Mouse (Mus musculus) E14TG2a.4 (cell line): ENCODE results near the gene Kif16b.

Experiments used
- H3K27me3 ChIP-seq: 2 replicates; pipeline ENCODE4 v1.6.1; 2014; ENCODE audit warnings: low read length, control low read depth; ENCODE audit not compliant: insufficient read depth
- H3K36me3 ChIP-seq: 2 replicates; pipeline ENCODE4 v1.6.1; 2014; ENCODE audit warnings: low read length, control low read depth; ENCODE audit not compliant: insufficient read depth
- H3K4me1 ChIP-seq: replicated peaks from 2 replicates; pipeline ENCODE4 v1.6.1; 2014; ENCODE audit warnings: low read depth, low read length, control low read depth
- H3K4me3 ChIP-seq: replicated peaks from 2 replicates; pipeline ENCODE4 v1.5.1; 2014; ENCODE audit warnings: mild to moderate bottlenecking, low read length
- H3K9me3 ChIP-seq: 2 replicates; pipeline ENCODE4 v1.6.1; 2014; ENCODE audit warnings: low read length, control low read depth
- CTCF ChIP-seq: conservative IDR thresholded peaks from 2 replicates; pipeline ENCODE4 v1.5.1; 2014; ENCODE audit warnings: low read length
- NANOG ChIP-seq: IDR thresholded peaks from 2 replicates; pipeline ENCODE4 v1.6.1; 2014; ENCODE audit warnings: borderline replicate concordance, low read length, mixed read lengths
- POU5F1 ChIP-seq: IDR thresholded peaks from 2 replicates; pipeline ENCODE4 v1.6.1; 2014; ENCODE audit warnings: low read length, borderline replicate concordance

Kif16b gene

GRCm38 (mm10) chr2:142732370-142732769 lies 169.0 kb downstream of the Kif16b start:
- Histone ChIP-seq H3K27me3 (no peaks in the 10 kb centered on the region), H3K36me3 (no peaks in the 10 kb centered on the region; the same call in 1 of the 2 replicates), H3K4me1 (peaks cover 6% of the 10 kb centered on the region), H3K9me3 (no peaks in the 10 kb centered on the region), H3K4me3 (no peak overlapping the region)
- no peak for TF ChIP-seq CTCF
- TF ChIP-seq NANOG, result no peak
- no peak for TF ChIP-seq POU5F1

GRCm38 (mm10) chr2:142731778-142732092 lies 169.6 kb downstream of the Kif16b start:
- Histone ChIP-seq H3K4me1 (peaks cover 6% of the 10 kb centered on the region), H3K4me3 (no peak overlapping the region), H3K9me3 (no peaks in the 10 kb centered on the region), H3K36me3 (no peaks in the 10 kb centered on the region; the same call in 1 of the 2 replicates), H3K27me3 (no peaks in the 10 kb centered on the region)
- TF ChIP-seq POU5F1, result no peak
- no peak for TF ChIP-seq CTCF
- TF ChIP-seq NANOG, result no peak

GRCm38 (mm10) chr2:142731016-142731777 lies 170.1 kb downstream of the Kif16b start:
- TF ChIP-seq CTCF (no peak), POU5F1 (no peak), NANOG (no peak)
- no peaks in the 10 kb centered on the region; the same call in 1 of the 2 replicates for H3K36me3 ChIP-seq
- peaks cover 6% of the 10 kb centered on the region for H3K4me1 ChIP-seq
- no peaks in the 10 kb centered on the region for H3K9me3 ChIP-seq
- H3K27me3 ChIP-seq, result no peaks in the 10 kb centered on the region
- H3K4me3 ChIP-seq, result no peak overlapping the region

GRCm38 (mm10) chr2:142724215-142725001 lies 176.9 kb downstream of the Kif16b start:
- Histone ChIP-seq H3K9me3 (no peaks in the 10 kb centered on the region), H3K4me1 (no peaks in the 10 kb centered on the region), H3K27me3 (no peaks in the 10 kb centered on the region), H3K36me3 (no peaks in the 10 kb centered on the region), H3K4me3 (no peak overlapping the region)
- TF ChIP-seq POU5F1 (no peak), NANOG (no peak), CTCF (no peak)

- no peaks in the 10 kb centered on the region for H3K27me3 ChIP-seq
- H3K9me3 ChIP-seq, result no peaks in the 10 kb centered on the region
- H3K36me3 ChIP-seq, result no peaks in the 10 kb centered on the region
- TF ChIP-seq CTCF, result no peak
- no peak for TF ChIP-seq NANOG
- TF ChIP-seq POU5F1, result no peak
- no peak overlapping the region for H3K4me3 ChIP-seq
- H3K4me1 ChIP-seq, result no peaks in the 10 kb centered on the region
Observed at GRCm38 (mm10) chr2:142720174-142720573, 181.2 kb downstream of the Kif16b start.

- no peak for TF ChIP-seq NANOG
- no peak for TF ChIP-seq POU5F1
- Histone ChIP-seq H3K4me1 (no peaks in the 10 kb centered on the region), H3K4me3 (no peak overlapping the region), H3K27me3 (no peaks in the 10 kb centered on the region), H3K9me3 (no peaks in the 10 kb centered on the region), H3K36me3 (no peaks in the 10 kb centered on the region)
Observed at GRCm38 (mm10) chr2:142718998-142719397, 182.3 kb downstream of the Kif16b start.

GRCm38 (mm10) chr2:142717591-142717990 lies 183.7 kb downstream of the Kif16b start:
- no peak overlapping the region for H3K4me3 ChIP-seq
- H3K36me3 ChIP-seq, result peaks cover under 1% of the 10 kb centered on the region; the same call in 1 of the 2 replicates
- no peaks in the 10 kb centered on the region for H3K27me3 ChIP-seq
- H3K4me1 ChIP-seq, result no peaks in the 10 kb centered on the region
- H3K9me3 ChIP-seq, result peaks cover 4% of the 10 kb centered on the region; the same call in 1 of the 2 replicates
- TF ChIP-seq CTCF (no peak), POU5F1 (no peak), NANOG (no peak)

GRCm38 (mm10) chr2:142715912-142716260 lies 185.4 kb downstream of the Kif16b start:
- no peaks in the 10 kb centered on the region for H3K27me3 ChIP-seq
- H3K36me3 ChIP-seq, result peaks cover 14% of the 10 kb centered on the region
- no peak for TF ChIP-seq NANOG
- no peak for TF ChIP-seq CTCF
- no peak for TF ChIP-seq POU5F1
- no peak overlapping the region for H3K4me3 ChIP-seq
- H3K4me1 ChIP-seq, result no peaks in the 10 kb centered on the region
- H3K9me3 ChIP-seq, result peaks cover 7% of the 10 kb centered on the region; the same call in 1 of the 2 replicates
